In genomic region chr11:115219263-115219662, GRCm38 (mm10) we compare ENCODE assay signal across 10 mouse cellular contexts. TPM values are rescaled to one million over a fixed set of nuclear protein-coding genes. Genes with fewer than 3 reads are reported as not detected.
DNase-seq lines count a peak whose midpoint lies in the region; ATAC-seq and TF ChIP-seq lines count a peak whose summit lies in the region.
"Had no signal": no experiment of that assay in that cellular context is flagged by ENCODE, and none has a peak within 500 bp of the region (broad histone marks: within the 10 kb centered on the region; RNA-seq: fewer than 3 reads in every experiment).

No protein-coding gene starts in this region.

- TF ChIP-seq POLR2A in bone marrow, adult 2 months (IDR thresholded peaks at IDR 0.05; ENCODE audit: borderline replicate concordance, control insufficient read depth, low read depth, low read length), result no peak

- no peak overlapping the region for H3K4me2 ChIP-seq in intestine, embryonic 15.5 days (replicated peaks)
- H3K4me2 ChIP-seq: midbrain, embryonic 13.5 days had no signal

- no peak overlapping the region for H3K9ac ChIP-seq in intestine, embryonic 15.5 days
- H3K9ac ChIP-seq: midbrain, embryonic 13.5 days had no signal

- peak; percentile 57 for ATAC-seq in intestine, embryonic 15.5 days
- ATAC-seq: midbrain, embryonic 13.5 days had no signal

- H3K27ac ChIP-seq in bone marrow, adult 2 months (ENCODE audit: control insufficient read depth, insufficient read depth, low read depth, low read length, poor library complexity), result peak overlapping the region; percentile 50
- no peak overlapping the region for H3K27ac ChIP-seq in intestine, embryonic 15.5 days
- H3K27ac ChIP-seq: embryonic facial prominence, embryonic 10.5 days; midbrain, embryonic 13.5 days had no signal

- H3K4me1 ChIP-seq in bone marrow, adult 2 months (ENCODE audit: control insufficient read depth, insufficient read depth, low read length), result peaks cover 10% of the 10 kb centered on the region; the same call in 1 of the 2 replicates
- H3K4me1 ChIP-seq in intestine, embryonic 15.5 days (replicated peaks), result peaks cover 19% of the 10 kb centered on the region

- DNase-seq in kidney, adult 9 months, result peak; percentile 48
- DNase-seq in kidney, adult 8-10 months, result no peak
- DNase-seq in skeletal muscle tissue, adult 2 months (ENCODE audit: low read depth, low spot score), result peak; percentile 68
- DNase-seq in left cerebral cortex, adult 8-10 months (ENCODE audit: low spot score in 2 of 2), result no peak
- DNase-seq in spleen, postnatal 36 days (ENCODE audit: low spot score in 2 of 2), result no peak
- no peak for DNase-seq in thymus, postnatal 14 days

- H3K27me3 ChIP-seq in intestine, embryonic 15.5 days (replicated peaks), result no peaks in the 10 kb centered on the region; the same call in 1 of the 2 replicates
- H3K27me3 ChIP-seq: midbrain, embryonic 13.5 days had no signal

- 32% methylated on average over 9 of the region's 9 CpGs for WGBS in bone marrow, adult 2 months
- WGBS in intestine, embryonic 15.5 days, result 49% methylated on average over 9 of the region's 9 CpGs

- H3K36me3 ChIP-seq in intestine, embryonic 15.5 days, result no peaks in the 10 kb centered on the region
- H3K36me3 ChIP-seq: embryonic facial prominence, embryonic 10.5 days had no signal

- H3K4me3 ChIP-seq in bone marrow, adult 2 months (replicated peaks; ENCODE audit: control insufficient read depth, low read depth, low read length), result peak overlapping the region; percentile 17
- H3K4me3 ChIP-seq in intestine, embryonic 15.5 days (replicated peaks), result no peak overlapping the region
- H3K4me3 ChIP-seq: embryonic facial prominence, embryonic 10.5 days; midbrain, embryonic 13.5 days had no signal

- TF ChIP-seq CTCF in bone marrow, adult 2 months (IDR thresholded peaks at IDR 0.05; ENCODE audit: control insufficient read depth, insufficient read depth, low read length), result no peak

- H3K9me3 ChIP-seq in intestine, embryonic 15.5 days, result no peaks in the 10 kb centered on the region
- H3K9me3 ChIP-seq: embryonic facial prominence, embryonic 10.5 days; midbrain, embryonic 13.5 days had no signal

RNA-seq across cellular contexts. Expression of gene Nat9, which starts 31.6 kb away (rescaled TPM):
- polyA plus RNA-seq in bone marrow, adult 2 months (2011; ENCODE audit: insufficient read depth, insufficient read length, low replicate concordance, missing spikeins), result 19.4 and 24.2 TPM in 2 replicates
- 20.5 and 20.6 TPM in 2 replicates for polyA plus RNA-seq in intestine, embryonic 15.5 days (2015; fragmentation: Nextera tagmentation; extraction: Ambion mirVana)
- total RNA-seq in left cerebral cortex, adult 8-10 months (2022), result 10 to 100 TPM; 27.0 to 33.4 (median 29.6) TPM

RNA-seq across cellular contexts. Expression of gene Tmem104, which starts 32.0 kb away (rescaled TPM):
- 3.1 and 5.8 TPM in 2 replicates for polyA plus RNA-seq in bone marrow, adult 2 months (2011; ENCODE audit: insufficient read depth, insufficient read length, low replicate concordance, missing spikeins)
- 9.3 and 12.2 TPM in 2 replicates for polyA plus RNA-seq in intestine, embryonic 15.5 days (2015; fragmentation: Nextera tagmentation; extraction: Ambion mirVana)
- 10 to 100 TPM; 14.0 to 24.5 (median 16.9) TPM for total RNA-seq in left cerebral cortex, adult 8-10 months (2022)

RNA-seq across cellular contexts. Expression of gene Grin2c, which starts 47.8 kb away (rescaled TPM):
- not detected in 2 replicates for polyA plus RNA-seq in bone marrow, adult 2 months (2011; ENCODE audit: insufficient read depth, insufficient read length, low replicate concordance, missing spikeins)
- polyA plus RNA-seq in intestine, embryonic 15.5 days (2015; fragmentation: Nextera tagmentation; extraction: Ambion mirVana), result 0.05 and 0.09 TPM in 2 replicates
- 10 to 100 TPM; 32.4 to 37.5 (median 36.3) TPM for total RNA-seq in left cerebral cortex, adult 8-10 months (2022)

RNA-seq across cellular contexts. Expression of gene Slc9a3r1, which starts 56.1 kb away (rescaled TPM):
- polyA plus RNA-seq in bone marrow, adult 2 months (2011; ENCODE audit: insufficient read depth, insufficient read length, low replicate concordance, missing spikeins), result 21.9 and 51.0 TPM in 2 replicates
- polyA plus RNA-seq in intestine, embryonic 15.5 days (2015; fragmentation: Nextera tagmentation; extraction: Ambion mirVana), result 252 and 270 TPM in 2 replicates
- 10 to 100 TPM; 63.4 to 73.8 (median 67.8) TPM for total RNA-seq in left cerebral cortex, adult 8-10 months (2022)

RNA-seq across cellular contexts. Expression of gene Fdxr, which starts 57.6 kb away (rescaled TPM):
- 9.9 and 21.2 TPM in 2 replicates for polyA plus RNA-seq in bone marrow, adult 2 months (2011; ENCODE audit: insufficient read depth, insufficient read length, low replicate concordance, missing spikeins)
- polyA plus RNA-seq in intestine, embryonic 15.5 days (2015; fragmentation: Nextera tagmentation; extraction: Ambion mirVana), result 17.2 and 20.8 TPM in 2 replicates
- 10 to 100 TPM; 15.1 to 20.1 (median 17.5) TPM for total RNA-seq in left cerebral cortex, adult 8-10 months (2022)

Comparison
In these comparisons a context has a peak if more than half of its experiments do, and no peak if none do; other contexts are left out.
1. DNase-seq: peak in kidney, adult 9 months (single experiment) and skeletal muscle tissue, adult 2 months (single experiment); none in kidney, adult 8-10 months (0 of 2), left cerebral cortex, adult 8-10 months (0 of 2), spleen, postnatal 36 days (0 of 2) and thymus, postnatal 14 days (single experiment).